Mouse (Mus musculus) testis, adult 2 months (tissue): ENCODE results near the gene Fryl.

Experiments used
- CTCF ChIP-seq: fragments of 200-500 bp; IDR thresholded peaks from 2 replicates; pipeline ENCODE4 v1.5.1; 2012; ENCODE audit warnings: low read depth, mild to moderate bottlenecking, inconsistent platforms, low read length, moderate library complexity; ENCODE audit not compliant: control insufficient read depth, insufficient read depth, insufficient replicate concordance
- POLR2A ChIP-seq: fragments of 200-500 bp; IDR thresholded peaks from 2 replicates; pipeline ENCODE4 v1.6.1; 2012; ENCODE audit warnings: low read depth, mild to moderate bottlenecking, inconsistent platforms, low read length, moderate library complexity; ENCODE audit not compliant: control insufficient read depth

DNA sequence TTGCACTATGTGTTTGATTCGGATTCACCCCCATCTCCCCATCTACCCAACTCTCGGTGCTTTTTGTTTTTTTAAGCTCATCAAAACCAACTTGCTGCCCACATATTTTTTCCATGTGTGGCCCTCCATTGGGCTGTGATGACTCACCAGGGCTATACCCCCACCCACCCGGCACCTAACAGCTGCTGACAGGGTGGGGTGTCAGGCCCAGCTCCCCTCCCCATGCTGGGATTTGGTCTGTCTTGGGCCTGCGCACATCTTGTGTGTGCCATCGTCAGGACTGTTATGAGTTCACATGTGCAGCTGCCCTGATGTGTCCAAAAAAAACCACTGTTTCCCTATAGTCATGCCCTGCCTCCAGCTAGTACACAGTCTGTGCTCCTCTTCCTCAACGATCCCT lies 33.4 kb downstream of the Fryl start:
- TF ChIP-seq CTCF, result no peak
- no peak for TF ChIP-seq POLR2A
